Mouse (Mus musculus) G1E (cell line): ENCODE results near the gene Creb5.

ENCODE experiments used
- CTCF ChIP-seq: IDR thresholded peaks from 2 replicates; pipeline ENCODE4 v1.5.1; 2012; ENCODE audit warnings: low read depth, low read length, inconsistent platforms, mixed read lengths
- GATA2 ChIP-seq: IDR thresholded peaks from 2 replicates; pipeline ENCODE4 v1.6.1; 2012; ENCODE audit warnings: low read depth, low read length, inconsistent platforms, borderline replicate concordance
- TAL1 ChIP-seq: conservative IDR thresholded peaks from 2 replicates; pipeline ENCODE4 v1.6.1; 2012; ENCODE audit warnings: low read depth, low read length, inconsistent platforms, mixed read lengths

GRCm38 (mm10) chr6:53429368-53429767 lies 142.3 kb downstream of the Creb5 start:
- TF ChIP-seq CTCF (no peak), GATA2 (no peak), TAL1 (no peak)
